ENCODE assay signal across 8 mouse cellular contexts in the genomic region with DNA sequence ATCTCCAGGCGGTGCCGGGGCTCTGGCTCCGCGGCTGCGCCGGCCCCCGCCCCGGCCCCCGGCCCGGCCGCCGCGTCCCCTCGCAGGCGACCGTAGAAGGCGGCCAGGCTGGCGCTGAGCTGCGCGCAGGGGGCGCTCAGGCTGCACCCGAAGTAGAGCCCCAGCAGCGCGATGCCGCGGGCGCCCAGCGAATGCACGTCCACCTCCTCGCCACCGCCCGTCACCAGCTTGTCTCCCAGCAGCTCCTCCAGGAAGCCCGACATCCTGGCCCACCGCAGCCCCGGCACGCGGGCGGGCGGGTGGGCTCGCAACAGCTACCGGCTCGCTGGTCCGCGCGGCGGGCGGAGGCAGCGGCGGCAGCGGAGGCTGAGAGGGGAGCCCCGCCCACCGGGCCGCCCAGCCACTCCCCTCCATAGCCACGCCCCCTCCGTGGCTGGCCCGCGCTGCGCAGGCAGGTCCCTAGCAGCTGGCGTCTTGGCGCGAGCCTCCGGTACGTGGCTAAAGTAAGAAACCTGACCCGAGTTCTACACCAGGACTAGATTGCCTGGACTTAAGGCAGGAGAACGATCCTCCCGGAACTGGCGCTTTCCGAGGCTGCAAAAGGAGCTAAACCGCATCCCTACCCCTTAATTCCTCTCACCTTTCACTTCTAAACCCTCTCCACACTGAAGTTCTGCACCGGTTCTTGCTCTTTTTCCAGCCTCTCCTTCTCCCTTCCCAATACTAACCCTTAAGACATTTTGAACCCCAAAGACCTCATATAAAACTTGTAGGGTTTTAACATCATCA. TPM values are rescaled to one million over a fixed set of nuclear protein-coding genes. Genes with fewer than 3 reads are reported as not detected.
A peak's percentile ranks its signal among the peaks of the same experiment; 100 is the strongest.
DNase-seq lines count a peak whose midpoint lies in the region; ATAC-seq and TF ChIP-seq lines count a peak whose summit lies in the region.

A gene (minus strand): TSS at position 343 of the 789 bp plus-strand sequence.

- H3K4me2 ChIP-seq in embryonic facial prominence, embryonic 15.5 days (replicated peaks) = peak within 1 kb of the TSS; percentile 74
- H3K4me2 ChIP-seq in kidney, embryonic 15.5 days = peak within 1 kb of the TSS; percentile 92
- H3K4me2 ChIP-seq in liver, embryonic 13.5 days = peak within 1 kb of the TSS; percentile 99
- H3K4me2 ChIP-seq in stomach, embryonic 14.5 days (replicated peaks; ENCODE audit: low read depth, low read length) = peak within 1 kb of the TSS; percentile 83

- H3K27ac ChIP-seq in bone marrow, adult 2 months (ENCODE audit: control insufficient read depth, insufficient read depth, low read depth, low read length, poor library complexity) = peak within 1 kb of the TSS; percentile 52
- H3K27ac ChIP-seq in embryonic facial prominence, embryonic 15.5 days (replicated peaks) = peak within 1 kb of the TSS; percentile 88
- H3K27ac ChIP-seq in heart, embryonic 10.5 days = peak within 1 kb of the TSS; percentile 93
- peak within 1 kb of the TSS; percentile 91 for H3K27ac ChIP-seq in kidney, embryonic 15.5 days
- H3K27ac ChIP-seq in liver, embryonic 13.5 days = no peak within 1 kb of the TSS; the same call in 1 of the 2 replicates
- H3K27ac ChIP-seq in stomach, embryonic 14.5 days (ENCODE audit: low read length) = peak within 1 kb of the TSS; percentile 91

- H3K9ac ChIP-seq in embryonic facial prominence, embryonic 15.5 days = peak within 1 kb of the TSS; percentile 90
- H3K9ac ChIP-seq in kidney, embryonic 15.5 days = peak within 1 kb of the TSS; percentile 90
- H3K9ac ChIP-seq in liver, embryonic 13.5 days = peak within 1 kb of the TSS; percentile 78
- peak within 1 kb of the TSS; percentile 86 for H3K9ac ChIP-seq in stomach, embryonic 14.5 days (replicated peaks; ENCODE audit: low read depth, low read length)

- no peaks in the 10 kb centered on the region for H3K9me3 ChIP-seq in embryonic facial prominence, embryonic 15.5 days (replicated peaks)
- H3K9me3 ChIP-seq in heart, embryonic 10.5 days = no peaks in the 10 kb centered on the region
- no peaks in the 10 kb centered on the region for H3K9me3 ChIP-seq in kidney, embryonic 15.5 days (replicated peaks)
- no peaks in the 10 kb centered on the region for H3K9me3 ChIP-seq in liver, embryonic 13.5 days (replicated peaks)
- H3K9me3 ChIP-seq in stomach, embryonic 14.5 days (ENCODE audit: control insufficient read depth, low read depth, low read length) = no peaks in the 10 kb centered on the region

- H3K4me3 ChIP-seq in C2C12 (ENCODE audit: insufficient read depth, poor library complexity, severe bottlenecking) = peak within 1 kb of the TSS; percentile 83
- peak within 1 kb of the TSS; percentile 76 for H3K4me3 ChIP-seq in bone marrow, adult 2 months (replicated peaks; ENCODE audit: control insufficient read depth, low read depth, low read length)
- H3K4me3 ChIP-seq in embryonic facial prominence, embryonic 15.5 days (replicated peaks) = peak within 1 kb of the TSS; percentile 86
- H3K4me3 ChIP-seq in heart, embryonic 10.5 days = peak within 1 kb of the TSS; percentile 83
- peak within 1 kb of the TSS; percentile 93 for H3K4me3 ChIP-seq in kidney, embryonic 15.5 days (replicated peaks)
- H3K4me3 ChIP-seq in liver, embryonic 13.5 days (replicated peaks) = peak within 1 kb of the TSS; percentile 73
- H3K4me3 ChIP-seq in stomach, embryonic 14.5 days (ENCODE audit: low read depth, low read length) = peak within 1 kb of the TSS; percentile 93

- no peak for TF ChIP-seq POLR2A in bone marrow, adult 2 months (IDR thresholded peaks at IDR 0.05; ENCODE audit: borderline replicate concordance, control insufficient read depth, low read depth, low read length)

- no peaks in the 10 kb centered on the region for H3K27me3 ChIP-seq in C2C12 (ENCODE audit: control insufficient read depth, insufficient read depth, insufficient read length)
- H3K27me3 ChIP-seq in embryonic facial prominence, embryonic 15.5 days = no peaks in the 10 kb centered on the region
- no peaks in the 10 kb centered on the region for H3K27me3 ChIP-seq in heart, embryonic 10.5 days (ENCODE audit: insufficient read depth, poor library complexity, severe bottlenecking)
- H3K27me3 ChIP-seq in kidney, embryonic 15.5 days = no peaks in the 10 kb centered on the region
- peaks cover 33% of the 10 kb centered on the region for H3K27me3 ChIP-seq in liver, embryonic 13.5 days
- H3K27me3 ChIP-seq in stomach, embryonic 14.5 days (ENCODE audit: control insufficient read depth, insufficient read depth, low read length) = no peaks in the 10 kb centered on the region

- H3K79me3 ChIP-seq in C2C12 (ENCODE audit: low read depth) = peaks cover 42% of the 10 kb centered on the region

- H3K4me1 ChIP-seq in bone marrow, adult 2 months (ENCODE audit: control insufficient read depth, insufficient read depth, low read length) = no peaks in the 10 kb centered on the region
- peaks cover 38% of the 10 kb centered on the region for H3K4me1 ChIP-seq in embryonic facial prominence, embryonic 15.5 days
- H3K4me1 ChIP-seq in heart, embryonic 10.5 days = peaks cover 19% of the 10 kb centered on the region
- peaks cover 24% of the 10 kb centered on the region for H3K4me1 ChIP-seq in kidney, embryonic 15.5 days
- H3K4me1 ChIP-seq in liver, embryonic 13.5 days (replicated peaks) = peaks cover 27% of the 10 kb centered on the region
- H3K4me1 ChIP-seq in stomach, embryonic 14.5 days (ENCODE audit: control insufficient read depth, insufficient read depth, low read length) = 0 out of 2 replicates have a peak, but pooled peaks cover 4% of the 10 kb centered on the region

- H3K36me3 ChIP-seq in C2C12 (ENCODE audit: control insufficient read depth, insufficient read depth) = no peaks in the 10 kb centered on the region
- H3K36me3 ChIP-seq in embryonic facial prominence, embryonic 15.5 days = no peaks in the 10 kb centered on the region
- H3K36me3 ChIP-seq in heart, embryonic 10.5 days = no peaks in the 10 kb centered on the region
- H3K36me3 ChIP-seq in kidney, embryonic 15.5 days = no peaks in the 10 kb centered on the region
- no peaks in the 10 kb centered on the region for H3K36me3 ChIP-seq in liver, embryonic 13.5 days
- no peaks in the 10 kb centered on the region for H3K36me3 ChIP-seq in stomach, embryonic 14.5 days (ENCODE audit: control insufficient read depth, insufficient read depth, low read length)

- under 1% methylated on average over 70 of the region's 70 CpGs for WGBS in bone marrow, adult 2 months
- WGBS in embryonic facial prominence, embryonic 15.5 days = under 1% methylated on average over 60 of the region's 70 CpGs
- WGBS in heart, embryonic 10.5 days = 1% methylated on average over 65 of the region's 70 CpGs
- WGBS in kidney, embryonic 15.5 days = under 1% methylated on average over 68 of the region's 70 CpGs
- WGBS in liver, embryonic 13.5 days (ENCODE audit: insufficient replicate concordance) = under 1% methylated on average over 66 of the region's 70 CpGs
- under 1% methylated on average over 60 of the region's 70 CpGs for WGBS in stomach, embryonic 14.5 days

- TF ChIP-seq CTCF in C2C12 (IDR thresholded peaks at IDR 0.05; ENCODE audit: control insufficient read depth, insufficient read depth, insufficient read length) = peak; percentile 76
- no peak; the same call in 1 of the 2 replicates for TF ChIP-seq CTCF in bone marrow, adult 2 months (IDR thresholded peaks at IDR 0.05; ENCODE audit: control insufficient read depth, insufficient read depth, low read length)

- peaks cover 48% of the 10 kb centered on the region for H3K79me2 ChIP-seq in C2C12 (ENCODE audit: control insufficient read depth, insufficient read depth)

- DNase-seq in heart, embryonic 10.5 days (ENCODE audit: low spot score) = peak; percentile 95
- DNase-seq in liver, embryonic 13.5 days = peak; percentile 87
- DNase-seq in natural killer cell, adult 2 months (ENCODE audit: low spot score in 2 of 2) = peak; percentile 87 to 90

- peak; percentile 89 for ATAC-seq in embryonic facial prominence, embryonic 15.5 days (ENCODE audit: insufficient number of reproducible peaks, low FRiP score, low TSS enrichment, low read depth)
- peak; percentile 94 for ATAC-seq in kidney, embryonic 15.5 days (replicated peaks; ENCODE audit: low FRiP score)
- ATAC-seq in liver, embryonic 13.5 days (ENCODE audit: low read depth) = peak; percentile 91
- peak; percentile 94 for ATAC-seq in stomach, embryonic 14.5 days (ENCODE audit: insufficient number of reproducible peaks, insufficient read depth, low FRiP score, low read depth)

- H3ac ChIP-seq in C2C12 (ENCODE audit: control insufficient read depth, insufficient read length, low read depth) = peak within 1 kb of the TSS; percentile 91

TF ChIP-seq in C2C12, 6 proteins besides CTCF, POLR2A, EP300 and RAD21:
- TF ChIP-seq CEBPB (IDR thresholded peaks at IDR 0.05; ENCODE audit: low read depth) = no peak
- peak; percentile 64 for TF ChIP-seq MYOD1 (IDR thresholded peaks at IDR 0.05; ENCODE audit: control insufficient read depth, insufficient read length, low read depth)
TF ChIP-seq in C2C12: peak in this region for 1.

RNA-seq across cellular contexts. Expression of the gene that starts here (rescaled TPM):
- 85.5 TPM for polyA plus RNA-seq in C2C12 (2012; fragmentation: generic; extraction: Trizol)
- 5.2 and 14.4 TPM in 2 replicates for polyA plus RNA-seq in bone marrow, adult 2 months (2011; ENCODE audit: insufficient read depth, insufficient read length, low replicate concordance, missing spikeins)
- polyA plus RNA-seq in embryonic facial prominence, embryonic 15.5 days (2015; fragmentation: Nextera tagmentation; extraction: Ambion mirVana) = 72.1 and 74.8 TPM in 2 replicates
- polyA plus RNA-seq in heart, embryonic 10.5 days (2016; fragmentation: Nextera tagmentation; extraction: Ambion mirVana) = 27.9 and 34.5 TPM in 2 replicates
- polyA plus RNA-seq in kidney, embryonic 15.5 days (2015; fragmentation: Nextera tagmentation; extraction: Ambion mirVana) = 30.2 and 33.1 TPM in 2 replicates
- 3.2 and 3.5 TPM in 2 replicates for polyA plus RNA-seq in liver, embryonic 13.5 days (2015; fragmentation: Nextera tagmentation; extraction: Ambion mirVana)
- 50.4 and 50.5 TPM in 2 replicates for polyA plus RNA-seq in stomach, embryonic 14.5 days (2014; fragmentation: Nextera tagmentation; extraction: Ambion mirVana)
